Mouse (Mus musculus): ENCODE measurements at regions not wholly inside any gene's neighbourhood (a gene's known extent, or its start where the extent isn't known, plus 50 kb on each side); places are given as distances from the start of the nearest gene placed in this dataset.

DNA sequence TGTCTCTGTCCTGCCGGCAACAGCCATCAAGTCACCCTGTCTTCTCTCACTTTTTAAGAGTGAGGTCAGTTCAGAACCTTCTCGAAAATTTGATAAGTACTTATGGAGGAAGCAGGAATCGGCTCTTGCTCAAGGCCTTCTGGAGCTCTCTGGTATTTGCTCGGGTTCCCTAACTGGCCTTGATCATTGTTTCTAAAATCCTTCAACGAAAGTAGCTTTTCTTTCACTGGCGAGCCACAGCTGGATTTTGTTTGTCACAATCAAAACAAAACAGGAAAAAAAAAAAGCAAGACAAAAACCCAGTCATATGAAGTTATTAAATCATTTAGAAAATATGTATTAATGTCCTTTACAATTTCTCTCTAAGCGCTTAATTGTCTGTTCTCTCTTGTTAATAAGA lies 156.6 kb upstream of the Tex13c2 start:
- H3K36me3 ChIP-seq, result no peaks in the 10 kb centered on the region
- H3K9me3 ChIP-seq (replicated peaks), result no peaks in the 10 kb centered on the region
- H3K9ac ChIP-seq, result no peak overlapping the region
- no peaks in the 10 kb centered on the region for H3K27me3 ChIP-seq (replicated peaks)
- ATAC-seq, result no peak
- 63% methylated on average over 7 of the region's 7 CpGs for WGBS (ENCODE audit: insufficient replicate concordance)
- H3K4me2 ChIP-seq, result no peak overlapping the region
- H3K4me3 ChIP-seq, result no peak overlapping the region
- no peak overlapping the region for H3K27ac ChIP-seq
- H3K4me1 ChIP-seq, result no peaks in the 10 kb centered on the region

DNA sequence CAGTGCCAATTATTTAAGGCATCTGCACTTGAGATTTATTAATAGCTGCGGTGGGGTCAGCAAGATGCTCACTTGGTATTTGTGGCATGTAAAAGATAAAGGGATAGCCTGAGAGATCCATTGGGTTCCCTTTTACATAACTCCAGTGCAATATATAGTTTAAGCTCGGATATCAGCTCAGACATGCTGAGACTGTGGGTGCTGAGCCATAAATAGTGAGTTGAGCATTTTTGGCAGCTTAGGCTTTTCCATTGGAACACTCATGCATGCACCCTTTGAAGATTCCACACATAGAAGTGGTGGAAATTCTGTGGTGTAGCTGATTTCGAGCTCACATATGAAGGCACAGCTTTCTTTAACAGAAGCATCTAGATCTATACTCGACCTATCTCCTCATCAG lies 155.9 kb upstream of the Tex13c2 start:
- Histone ChIP-seq H3K36me3 (no peaks in the 10 kb centered on the region), H3K27ac (no peak overlapping the region), H3K4me2 (no peak overlapping the region), H3K4me3 (no peak overlapping the region), H3K27me3 (replicated peaks) (no peaks in the 10 kb centered on the region), H3K9ac (no peak overlapping the region), H3K9me3 (replicated peaks) (no peaks in the 10 kb centered on the region), H3K4me1 (no peaks in the 10 kb centered on the region)
- WGBS (ENCODE audit: insufficient replicate concordance), result 49% methylated on average over 4 of the region's 4 CpGs
- ATAC-seq, result no peak

DNA sequence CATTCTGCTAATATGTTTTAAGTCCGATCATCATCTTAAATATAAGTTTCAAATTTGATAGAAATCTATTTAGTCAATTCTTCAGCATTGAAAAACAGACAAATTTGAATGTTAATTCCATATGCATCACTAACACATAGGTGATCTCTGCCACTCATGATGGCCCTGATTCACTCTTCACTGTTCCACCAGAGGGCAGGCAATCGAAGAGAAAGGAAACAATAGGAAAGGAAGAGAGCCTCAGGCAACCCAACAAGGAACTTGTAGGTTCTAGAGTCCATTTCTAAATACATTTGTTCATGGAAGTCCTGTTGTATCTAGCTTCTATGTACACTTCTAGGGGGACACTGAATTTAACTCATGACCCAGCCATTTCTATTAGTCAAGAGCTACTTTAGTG lies 154.7 kb upstream of the Tex13c2 start:
- H3K9me3 ChIP-seq (replicated peaks), result no peaks in the 10 kb centered on the region
- no peak overlapping the region for H3K4me2 ChIP-seq
- WGBS (ENCODE audit: insufficient replicate concordance), result 68% methylated on average over 2 of the region's 2 CpGs
- H3K27me3 ChIP-seq (replicated peaks), result no peaks in the 10 kb centered on the region
- no peak for ATAC-seq
- H3K36me3 ChIP-seq, result no peaks in the 10 kb centered on the region
- no peak overlapping the region for H3K27ac ChIP-seq
- H3K4me1 ChIP-seq, result no peaks in the 10 kb centered on the region
- no peak overlapping the region for H3K4me3 ChIP-seq
- no peak overlapping the region for H3K9ac ChIP-seq

DNA sequence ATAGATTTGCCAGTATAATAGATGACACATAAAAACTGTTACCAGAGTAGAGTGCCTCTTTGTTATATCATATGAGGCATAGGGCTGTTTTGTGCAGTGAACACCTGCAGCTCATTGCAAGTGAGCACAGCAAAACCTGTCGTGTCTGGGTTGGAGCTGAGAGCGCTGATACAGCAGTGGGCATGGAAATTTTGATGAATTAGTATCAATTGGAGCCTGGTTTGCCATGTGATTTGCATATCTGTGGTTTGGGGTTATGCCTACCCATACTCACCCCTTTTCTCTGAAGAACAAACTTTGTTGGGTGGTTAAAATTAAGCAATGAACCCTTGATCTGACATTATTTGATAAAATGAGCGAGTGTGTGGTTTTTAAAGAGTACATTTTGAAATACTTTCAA lies 152.7 kb upstream of the Tex13c2 start:
- Histone ChIP-seq H3K4me1 (no peaks in the 10 kb centered on the region), H3K4me2 (no peak overlapping the region), H3K4me3 (no peak overlapping the region), H3K9me3 (replicated peaks) (no peaks in the 10 kb centered on the region), H3K27ac (no peak overlapping the region), H3K9ac (no peak overlapping the region), H3K27me3 (replicated peaks) (no peaks in the 10 kb centered on the region), H3K36me3 (no peaks in the 10 kb centered on the region)
- no peak for ATAC-seq
- 70% methylated on average over 3 of the region's 3 CpGs for WGBS (ENCODE audit: insufficient replicate concordance)

DNA sequence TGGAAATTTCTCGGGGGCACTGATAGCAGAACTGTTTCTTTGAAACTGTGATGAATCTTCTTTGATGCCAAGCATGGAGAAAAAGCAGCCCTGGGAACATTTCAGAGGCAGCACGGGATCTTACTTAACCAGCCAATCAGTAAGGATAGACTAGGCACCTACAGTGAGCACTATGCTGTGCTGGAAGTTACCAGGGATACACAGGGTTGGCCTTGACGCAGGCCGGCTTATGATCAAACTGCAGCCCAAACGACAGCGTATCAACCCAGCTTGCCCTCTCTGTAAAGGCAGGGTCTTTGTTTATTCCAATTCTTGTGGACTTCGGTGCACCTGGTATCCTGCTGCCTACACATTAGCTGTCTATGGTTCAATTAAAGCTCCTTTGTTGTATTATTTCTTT lies 147.1 kb upstream of the Tex13c2 start:
- Histone ChIP-seq H3K36me3 (no peaks in the 10 kb centered on the region), H3K27me3 (replicated peaks) (no peaks in the 10 kb centered on the region), H3K27ac (no peak overlapping the region), H3K4me2 (no peak overlapping the region), H3K9ac (no peak overlapping the region), H3K4me3 (no peak overlapping the region), H3K9me3 (replicated peaks) (no peaks in the 10 kb centered on the region), H3K4me1 (no peaks in the 10 kb centered on the region)
- 50% methylated on average over 7 of the region's 7 CpGs for WGBS (ENCODE audit: insufficient replicate concordance)
- ATAC-seq, result no peak

DNA sequence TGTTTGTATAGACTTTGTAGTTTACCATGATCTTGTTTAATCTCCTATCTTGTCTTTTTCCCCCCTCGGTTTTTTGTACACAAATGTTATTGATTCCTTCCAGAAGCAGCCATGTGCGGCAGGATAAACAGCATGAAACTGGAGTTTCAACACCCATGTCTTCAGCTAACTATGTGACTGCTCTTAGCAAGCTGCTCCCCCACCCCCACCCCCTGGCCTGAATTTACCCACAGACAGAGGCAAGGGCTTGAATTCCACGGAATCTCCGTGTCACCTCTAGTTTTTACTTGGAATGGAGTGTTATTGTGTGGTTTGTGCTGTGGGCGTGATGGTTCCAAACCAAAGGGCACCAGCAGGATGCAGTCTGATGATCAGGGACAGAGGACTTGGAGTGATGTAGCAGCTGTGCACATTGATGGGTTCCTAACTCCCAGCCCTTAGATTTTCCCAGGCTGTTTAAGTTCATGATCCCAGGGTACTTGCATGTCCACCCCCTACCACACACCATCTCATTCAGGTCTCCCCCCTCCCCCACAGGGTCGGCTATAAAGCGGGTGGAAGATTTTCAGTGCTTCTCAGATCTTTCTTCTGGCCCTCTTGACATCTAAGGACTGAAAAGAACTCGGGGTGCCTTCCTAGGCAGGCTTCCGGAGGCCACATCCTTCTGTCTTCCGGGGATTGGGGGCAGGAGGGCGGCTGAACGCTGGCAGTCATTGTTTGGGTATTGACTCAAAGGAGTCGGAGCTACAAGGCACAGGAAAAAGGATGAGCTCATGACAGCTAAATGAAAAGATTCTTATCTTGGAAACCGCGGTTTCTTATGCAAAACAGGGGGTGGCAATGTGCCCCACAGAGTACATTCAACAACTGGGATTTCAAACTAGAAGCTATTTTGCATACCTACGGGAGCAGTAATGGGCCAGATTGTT lies 146.3 kb upstream of the Tex13c2 start:
- Histone ChIP-seq H3K36me3 (no peaks in the 10 kb centered on the region), H3K4me2 (peak overlapping the region; percentile 38), H3K27me3 (replicated peaks) (no peaks in the 10 kb centered on the region), H3K9ac (no peak overlapping the region), H3K4me3 (no peak overlapping the region), H3K9me3 (replicated peaks) (no peaks in the 10 kb centered on the region), H3K4me1 (no peaks in the 10 kb centered on the region), H3K27ac (no peak overlapping the region)
- ATAC-seq, result no peak
- 13% methylated on average over 16 of the region's 16 CpGs for WGBS (ENCODE audit: insufficient replicate concordance)

DNA sequence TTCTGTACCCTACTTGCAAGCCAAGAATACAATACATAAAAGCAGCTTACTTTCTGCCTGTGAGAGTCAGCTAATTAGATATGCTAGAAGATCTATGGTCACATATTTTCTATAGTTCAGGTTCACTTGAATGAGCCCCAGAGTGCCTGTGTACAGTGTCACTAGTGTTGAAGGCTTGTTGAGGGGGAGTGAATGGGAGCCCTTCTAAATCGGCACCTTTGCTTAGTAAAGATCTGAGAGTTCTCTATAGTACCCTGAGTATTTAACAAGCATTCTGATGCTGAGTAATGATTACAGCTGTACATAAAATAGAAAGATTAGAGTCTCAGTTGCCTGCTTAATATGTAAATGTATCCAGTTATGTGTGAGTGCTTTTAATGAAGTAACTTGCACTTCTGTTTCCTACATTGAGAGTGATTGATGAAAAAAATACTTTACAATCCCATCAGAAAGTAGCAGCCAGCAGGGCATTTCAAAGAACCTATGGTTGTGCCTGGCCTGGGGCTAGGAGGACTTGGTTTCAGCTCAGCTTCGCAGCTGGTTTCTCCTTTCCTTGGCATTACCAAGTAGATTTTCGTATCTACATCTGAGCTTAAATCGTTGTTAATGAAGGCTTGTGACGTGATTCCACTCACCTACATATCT lies 136.8 kb upstream of the Tex13c2 start:
- H3K4me2 ChIP-seq, result no peak overlapping the region
- 77% methylated on average over 5 of the region's 5 CpGs for WGBS (ENCODE audit: insufficient replicate concordance)
- ATAC-seq, result no peak

DNA sequence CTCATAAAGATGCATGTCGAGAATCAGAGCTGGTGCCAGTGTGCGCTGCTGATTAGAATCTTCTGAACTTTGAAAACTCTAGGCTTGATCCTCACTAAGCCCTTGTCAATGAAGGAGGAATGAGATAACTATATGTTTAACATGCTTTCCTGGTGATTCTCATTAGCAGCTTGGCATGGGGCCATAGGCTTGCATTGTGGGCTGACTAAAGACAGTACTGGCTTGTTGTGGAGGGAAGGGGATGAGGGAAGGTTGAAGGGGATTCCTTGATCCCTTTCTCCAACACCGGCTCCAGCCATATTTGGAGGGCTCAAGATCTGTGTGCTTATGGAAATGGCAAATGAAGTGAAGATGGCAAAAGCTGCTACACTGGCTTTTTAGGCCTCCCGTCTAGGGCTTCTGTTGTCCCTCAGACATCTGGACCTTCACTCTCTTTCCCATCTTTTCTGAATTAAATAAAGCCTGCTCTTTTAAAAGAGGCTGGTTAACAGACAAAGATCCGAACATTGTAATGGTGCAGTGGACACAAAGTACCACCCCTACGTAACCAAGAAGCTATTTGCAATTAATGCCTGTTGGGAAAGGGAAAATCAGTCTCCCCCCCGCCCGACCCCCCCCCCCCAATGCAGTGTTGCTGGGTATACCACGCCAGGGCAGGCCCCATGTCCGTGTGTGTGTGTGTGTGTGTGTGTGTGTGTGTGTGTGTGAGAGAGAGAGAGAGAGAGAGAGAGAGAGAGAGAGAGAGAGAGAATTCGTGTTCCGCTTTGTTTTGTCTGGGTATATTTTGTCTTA lies 129.9 kb upstream of the Tex13c2 start:
- Histone ChIP-seq H3K36me3 (no peaks in the 10 kb centered on the region), H3K4me1 (no peaks in the 10 kb centered on the region), H3K27ac (no peak overlapping the region), H3K4me3 (no peak overlapping the region), H3K9ac (no peak overlapping the region), H3K9me3 (replicated peaks) (no peaks in the 10 kb centered on the region), H3K27me3 (replicated peaks) (peaks cover 10% of the 10 kb centered on the region), H3K4me2 (peak overlapping the region; percentile 44)
- 51% methylated on average over 9 of the region's 12 CpGs for WGBS (ENCODE audit: insufficient replicate concordance)
- ATAC-seq, result no peak

More for the DNA sequence above, 136.8 kb upstream of the Tex13c2 start:
- Histone ChIP-seq H3K9ac (no peak overlapping the region), H3K4me3 (no peak overlapping the region), H3K4me1 (no peaks in the 10 kb centered on the region), H3K27me3 (replicated peaks) (no peaks in the 10 kb centered on the region), H3K9me3 (replicated peaks) (no peaks in the 10 kb centered on the region), H3K36me3 (no peaks in the 10 kb centered on the region), H3K27ac (no peak overlapping the region)

DNA sequence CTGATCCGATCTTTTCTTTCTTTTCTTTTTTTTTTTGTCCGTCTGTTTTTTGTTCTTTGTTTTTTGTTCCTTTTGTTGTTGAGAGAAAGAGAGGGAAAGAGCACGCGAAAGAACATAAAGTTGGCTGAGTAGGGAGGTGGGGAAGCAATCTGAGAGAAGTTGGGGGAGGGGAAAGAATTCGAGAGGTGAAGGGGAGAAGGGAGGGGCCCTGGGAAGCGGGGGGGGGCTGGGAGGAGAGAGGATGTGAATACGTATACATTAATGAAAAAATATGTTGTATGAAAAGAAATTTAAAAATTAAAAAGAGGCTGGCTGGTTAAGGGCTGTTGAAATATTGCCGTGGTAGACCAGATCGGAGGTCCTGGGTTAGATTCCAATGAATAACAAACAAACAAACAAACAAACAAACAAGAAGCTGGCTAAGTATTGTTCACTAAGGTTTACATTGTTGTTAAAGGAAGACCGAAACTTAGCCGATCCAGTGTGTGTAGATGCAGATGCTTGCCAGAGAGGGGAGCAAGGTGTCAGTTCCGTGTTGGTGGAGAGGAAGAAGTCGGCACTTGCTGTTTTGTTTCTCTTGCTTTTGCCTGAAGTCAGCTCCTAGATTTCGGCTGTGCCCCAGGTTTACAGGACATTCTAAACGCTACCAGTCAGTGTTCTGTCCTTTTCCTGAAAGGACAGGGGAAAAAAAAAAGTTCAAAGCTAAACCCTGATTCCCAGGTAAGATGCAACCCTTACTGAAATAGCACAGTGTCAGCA lies 129.1 kb upstream of the Tex13c2 start:
- Histone ChIP-seq H3K27ac (no peak overlapping the region), H3K4me2 (peak overlapping the region; percentile 44), H3K9ac (no peak overlapping the region), H3K4me3 (peak overlapping the region; percentile 12; the same call in 1 of the 2 replicates), H3K9me3 (replicated peaks) (no peaks in the 10 kb centered on the region), H3K4me1 (no peaks in the 10 kb centered on the region), H3K36me3 (no peaks in the 10 kb centered on the region), H3K27me3 (replicated peaks) (peaks cover 10% of the 10 kb centered on the region)
- ATAC-seq, result no peak
- WGBS (ENCODE audit: insufficient replicate concordance), result 16% methylated on average over 13 of the region's 15 CpGs

DNA sequence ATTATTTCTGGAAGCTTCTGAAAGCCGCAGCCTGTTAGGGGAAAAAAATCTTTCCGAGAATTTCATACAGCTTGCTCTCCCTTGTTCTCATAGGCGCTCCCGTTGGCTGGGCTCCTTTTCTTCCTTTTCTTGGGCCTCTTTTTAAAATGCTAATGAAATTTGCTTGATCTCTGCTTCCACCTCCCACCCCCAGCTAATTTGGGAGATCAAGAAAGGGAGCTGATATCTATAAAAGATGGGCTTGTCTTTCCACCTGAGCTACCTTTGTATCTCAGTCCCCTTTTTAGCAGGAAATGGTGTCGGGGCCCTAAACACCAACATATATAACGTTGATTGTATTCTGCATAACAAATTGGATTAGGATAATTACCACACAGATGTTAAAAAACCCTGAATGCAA lies 128.5 kb upstream of the Tex13c2 start:
- WGBS (ENCODE audit: insufficient replicate concordance), result 42% methylated on average over 6 of the region's 6 CpGs

DNA sequence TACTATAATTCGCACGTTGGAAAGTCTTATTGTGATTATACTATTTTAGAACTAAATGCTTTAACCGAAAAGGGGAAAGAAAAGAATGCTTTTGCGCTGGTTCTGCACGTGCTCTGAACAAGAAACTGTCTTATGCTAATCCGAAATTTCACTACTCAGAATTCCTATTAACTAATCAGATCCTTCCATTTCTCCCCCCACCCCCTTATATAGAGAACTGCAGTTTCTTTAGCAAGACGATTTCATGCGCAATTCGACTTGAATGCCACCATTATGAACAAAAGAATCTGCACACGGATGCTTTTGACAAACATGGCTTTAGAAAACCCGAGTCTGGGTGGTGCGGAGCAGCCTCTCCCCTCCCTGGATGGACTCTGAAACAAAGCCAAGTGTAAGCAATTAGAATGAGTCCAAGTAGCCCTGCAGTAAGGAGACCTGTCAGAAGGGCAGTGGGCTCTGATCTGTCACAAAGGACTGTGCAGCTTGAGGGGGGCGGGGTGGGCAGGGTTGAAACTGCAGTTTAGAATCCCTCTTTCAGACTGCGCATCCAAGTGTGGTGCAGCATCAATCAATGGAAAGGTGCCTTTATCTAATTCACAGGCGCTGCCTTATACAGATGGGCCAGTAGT lies 128.0 kb upstream of the Tex13c2 start:
- Histone ChIP-seq H3K9me3 (replicated peaks) (no peaks in the 10 kb centered on the region), H3K36me3 (no peaks in the 10 kb centered on the region), H3K27ac (no peak overlapping the region), H3K27me3 (replicated peaks) (peaks cover 10% of the 10 kb centered on the region), H3K9ac (no peak overlapping the region), H3K4me1 (no peaks in the 10 kb centered on the region), H3K4me3 (no peak overlapping the region), H3K4me2 (no peak overlapping the region)
- 49% methylated on average over 15 of the region's 15 CpGs for WGBS (ENCODE audit: insufficient replicate concordance)
- ATAC-seq, result no peak

More for the DNA sequence above, 128.5 kb upstream of the Tex13c2 start:
- H3K4me2 ChIP-seq, result peak overlapping the region; percentile 44
- H3K27me3 ChIP-seq (replicated peaks), result peaks cover 10% of the 10 kb centered on the region
- H3K27ac ChIP-seq, result no peak overlapping the region
- no peaks in the 10 kb centered on the region for H3K4me1 ChIP-seq
- ATAC-seq, result no peak
- H3K4me3 ChIP-seq, result no peak overlapping the region
- no peaks in the 10 kb centered on the region for H3K36me3 ChIP-seq
- no peaks in the 10 kb centered on the region for H3K9me3 ChIP-seq (replicated peaks)
- no peak overlapping the region for H3K9ac ChIP-seq
